Mouse (Mus musculus): ENCODE results near the gene Fxyd3. TPM values are rescaled to one million over a fixed set of nuclear protein-coding genes. Genes with fewer than 3 reads are reported as not detected.

Fxyd3 gene
- total RNA-seq, 2 experiments from 2014 or later = 2.7 to 5.2 TPM

GRCm38 (mm10) chr7:31074061-31074712, 2.3 kb downstream of the Fxyd3 start:
- intact Hi-C loops (cut with DNase I) = loop anchor here (10.0 kb wide), 1 partner anchor 199 kb away; no protein-coding TSS in a partner anchor
- DNase-seq = no peak

- no peak for DNase-seq
- intact Hi-C loops (cut with DNase I) = loop anchor here (10.0 kb wide), 1 partner anchor 199 kb away; no protein-coding TSS in a partner anchor
Measured at GRCm38 (mm10) chr7:31073546-31073945, 3.0 kb downstream of the Fxyd3 start.

GRCm38 (mm10) chr7:31072326-31072725, 4.2 kb downstream of the Fxyd3 start:
- no peak for DNase-seq
- intact Hi-C loops (cut with DNase I) = loop anchor here (10.0 kb wide), 1 partner anchor 198 kb away; no protein-coding TSS in a partner anchor

- intact Hi-C loops (cut with DNase I) = loop anchor here (10.0 kb wide), 1 partner anchor 196 kb away; no protein-coding TSS in a partner anchor
Measured at GRCm38 (mm10) chr7:31070324-31070723, 6.2 kb downstream of the Fxyd3 start.

GRCm38 (mm10) chr7:31069491-31069890, 7.0 kb downstream of the Fxyd3 start:
- intact Hi-C loops (cut with DNase I) = no loop called here
- no peak for DNase-seq

More at GRCm38 (mm10) chr7:31070324-31070723, 6.2 kb downstream of the Fxyd3 start:
- DNase-seq = no peak

GRCm38 (mm10) chr7:31067836-31068235, 8.7 kb downstream of the Fxyd3 start:
- DNase-seq = no peak

GRCm38 (mm10) chr7:31063074-31063560, 13.4 kb downstream of the Fxyd3 start:
- DNase-seq = no peak
- intact Hi-C loops (cut with DNase I) = no loop called here

More at GRCm38 (mm10) chr7:31067836-31068235, 8.7 kb downstream of the Fxyd3 start:
- intact Hi-C loops (cut with DNase I) = no loop called here

- DNase-seq = no peak
- intact Hi-C loops (cut with DNase I) = no loop called here
Measured at GRCm38 (mm10) chr7:31060621-31061010, 15.9 kb downstream of the Fxyd3 start.

GRCm38 (mm10) chr7:31059919-31060620, 16.4 kb downstream of the Fxyd3 start:
- no peak for DNase-seq
- intact Hi-C loops (cut with DNase I) = loop anchor here (1.0 to 5.0 kb wide), 3 partner anchors 18 to 112 kb away; no protein-coding TSS in a partner anchor

GRCm38 (mm10) chr7:31059108-31059507, 17.4 kb downstream of the Fxyd3 start, which contains the start of gene Lgi4:
Lgi4 (plus strand) TSS chr7:31059342.
- intact Hi-C loops (cut with DNase I) = loop anchor here (1.0 to 5.0 kb wide), 3 partner anchors 19 to 113 kb away; no protein-coding TSS in a partner anchor
- DNase-seq = peak; percentile 92 to 96

- DNase-seq = no peak
- intact Hi-C loops (cut with DNase I) = loop anchor here (5.0 kb wide), 1 partner anchor 114 kb away; no protein-coding TSS in a partner anchor
Measured at GRCm38 (mm10) chr7:31058211-31058610, 18.3 kb downstream of the Fxyd3 start.

- intact Hi-C loops (cut with DNase I) = loop anchor here (5.0 kb wide), 1 partner anchor 115 kb away; no protein-coding TSS in a partner anchor
- no peak for DNase-seq
Measured at GRCm38 (mm10) chr7:31057730-31058129, 18.8 kb downstream of the Fxyd3 start.

- intact Hi-C loops (cut with DNase I) = loop anchor here (5.0 kb wide), 1 partner anchor 115 kb away; no protein-coding TSS in a partner anchor
- no peak for DNase-seq
Measured at GRCm38 (mm10) chr7:31057071-31057470, 19.4 kb downstream of the Fxyd3 start, which contains the start of gene Fxyd1. Fxyd1 (minus strand) TSS chr7:31057199.

GRCm38 (mm10) chr7:31056448-31056847, 20.1 kb downstream of the Fxyd3 start:
- DNase-seq = no peak
- intact Hi-C loops (cut with DNase I) = loop anchor here (5.0 kb wide), 1 partner anchor 116 kb away; no protein-coding TSS in a partner anchor

- DNase-seq = no peak
- intact Hi-C loops (cut with DNase I) = loop anchor here (5.0 kb wide), 1 partner anchor 116 kb away; no protein-coding TSS in a partner anchor
Measured at GRCm38 (mm10) chr7:31055883-31056282, 20.6 kb downstream of the Fxyd3 start.

GRCm38 (mm10) chr7:31055354-31055824, 21.1 kb downstream of the Fxyd3 start:
- intact Hi-C loops (cut with DNase I) = loop anchor here (5.0 kb wide), 1 partner anchor 117 kb away; no protein-coding TSS in a partner anchor
- DNase-seq = peak; percentile 92 to 94

- intact Hi-C loops (cut with DNase I) = loop anchor here (5.0 kb wide), 1 partner anchor 118 kb away; no protein-coding TSS in a partner anchor
- peak; percentile 65 to 75 for DNase-seq
Measured at GRCm38 (mm10) chr7:31054661-31055320, 21.7 kb downstream of the Fxyd3 start.

GRCm38 (mm10) chr7:31053882-31054447, 22.5 kb downstream of the Fxyd3 start:
- no peak for DNase-seq
- intact Hi-C loops (cut with DNase I) = no loop called here

GRCm38 (mm10) chr7:31052636-31053434, 23.7 kb downstream of the Fxyd3 start:
- peak in 1 of 2 experiments; percentile 56 for DNase-seq
- intact Hi-C loops (cut with DNase I) = no loop called here

Measured in heart, postnatal 14 days (tissue).